Mouse (Mus musculus): ENCODE measurements at regions not wholly inside any gene's neighbourhood (a gene's known extent, or its start where the extent isn't known, plus 50 kb on each side); places are given as distances from the start of the nearest gene placed in this dataset.
"Not testable (repeated sequence)": the region's sequence is repeated elsewhere in the genome, so short reads cannot be mapped to it uniquely, and the experiment has no call there.

- not testable (repeated sequence) for TF ChIP-seq POLR2A (IDR thresholded peaks at IDR 0.05; ENCODE audit: borderline replicate concordance, extremely low read depth, insufficient read depth, insufficient read length, poor library complexity, severe bottlenecking); CTCF (IDR thresholded peaks at IDR 0.05; ENCODE audit: borderline replicate concordance, extremely low read depth, insufficient read depth, insufficient read length)
Measured at GRCm38 (mm10) chr13:3405783-3406182, 132.1 kb upstream of the Gdi2 start.

All from brain, embryonic 14.5 days (tissue).